ENCODE assay signal across 9 mouse cellular contexts in genomic region chr11:69070093-69070492, GRCm38 (mm10). TPM values are rescaled to one million over a fixed set of nuclear protein-coding genes. Genes with fewer than 3 reads are reported as not detected.
DNase-seq lines count a peak whose midpoint lies in the region; ATAC-seq lines count a peak whose summit lies in the region.
"Had no signal": no experiment of that assay in that cellular context is flagged by ENCODE, and none has a peak within 500 bp of the region (broad histone marks: within the 10 kb centered on the region; RNA-seq: fewer than 3 reads in every experiment).

No protein-coding gene starts in this region.

- peak overlapping the region; percentile 65 for H3K4me3 ChIP-seq in heart, embryonic 12.5 days
- H3K4me3 ChIP-seq in intestine, embryonic 14.5 days (ENCODE audit: low read depth, low read length), result peak overlapping the region; percentile 71
- peak overlapping the region; percentile 61 for H3K4me3 ChIP-seq in midbrain, embryonic 11.5 days (ENCODE audit: low read depth, low read length)

- H3K36me3 ChIP-seq in heart, embryonic 12.5 days, result no peaks in the 10 kb centered on the region
- H3K36me3 ChIP-seq in intestine, embryonic 14.5 days (ENCODE audit: control insufficient read depth, insufficient read depth, low read length), result no peaks in the 10 kb centered on the region
- no peaks in the 10 kb centered on the region for H3K36me3 ChIP-seq in midbrain, embryonic 11.5 days (ENCODE audit: control insufficient read depth, insufficient read depth, low read length)

- peak overlapping the region; percentile 76 for H3K4me2 ChIP-seq in heart, embryonic 12.5 days
- peak overlapping the region; percentile 71 for H3K4me2 ChIP-seq in intestine, embryonic 14.5 days (ENCODE audit: low read length)
- peak overlapping the region; percentile 91 for H3K4me2 ChIP-seq in midbrain, embryonic 11.5 days

- no peaks in the 10 kb centered on the region for H3K27me3 ChIP-seq in heart, embryonic 12.5 days (replicated peaks)
- no peaks in the 10 kb centered on the region for H3K27me3 ChIP-seq in intestine, embryonic 14.5 days (replicated peaks; ENCODE audit: control insufficient read depth, insufficient read depth, low read length)
- H3K27me3 ChIP-seq in midbrain, embryonic 11.5 days (ENCODE audit: control insufficient read depth, insufficient read depth, low read length), result no peaks in the 10 kb centered on the region
- H3K27me3 ChIP-seq: Patski had no signal

- H3K9ac ChIP-seq in heart, embryonic 12.5 days, result peak overlapping the region; percentile 78
- H3K9ac ChIP-seq in intestine, embryonic 14.5 days (ENCODE audit: low read length), result peak overlapping the region; percentile 77
- H3K9ac ChIP-seq in midbrain, embryonic 11.5 days (ENCODE audit: low read length), result peak overlapping the region; percentile 93

- DNase-seq in heart, adult 11 months, result no peak
- DNase-seq in embryo, embryonic 10.5 days (ENCODE audit: low spot score), result peak; percentile 72
- DNase-seq in intestine, embryonic 14.5 days (ENCODE audit: low spot score), result no peak
- DNase-seq in midbrain, embryonic 11.5 days (ENCODE audit: low spot score, missing footprints), result peak; percentile 94
- no peak for DNase-seq in natural killer cell, adult 2 months (ENCODE audit: low spot score in 2 of 2)
- no peak for DNase-seq in right cerebral cortex, postnatal 25 days
- DNase-seq in spleen, adult 18-20 months, result no peak

- 1% methylated on average over 13 of the region's 13 CpGs for WGBS in heart, embryonic 12.5 days
- WGBS in intestine, embryonic 14.5 days, result 1% methylated on average over 13 of the region's 13 CpGs
- WGBS in midbrain, embryonic 11.5 days, result under 1% methylated on average over 13 of the region's 13 CpGs

- ATAC-seq in heart, embryonic 12.5 days (ENCODE audit: insufficient number of reproducible peaks, low FRiP score), result no peak
- ATAC-seq in intestine, embryonic 14.5 days (replicated peaks; ENCODE audit: low FRiP score, low TSS enrichment, low read depth), result no peak
- ATAC-seq in midbrain, embryonic 11.5 days (ENCODE audit: low FRiP score), result peak; percentile 25

- peaks cover 36% of the 10 kb centered on the region for H3K4me1 ChIP-seq in heart, embryonic 12.5 days (replicated peaks)
- peaks cover 18% of the 10 kb centered on the region for H3K4me1 ChIP-seq in intestine, embryonic 14.5 days (replicated peaks; ENCODE audit: control insufficient read depth, insufficient read depth, low read length)
- H3K4me1 ChIP-seq in midbrain, embryonic 11.5 days (ENCODE audit: control insufficient read depth, insufficient read depth, low read length), result peaks cover 28% of the 10 kb centered on the region

- no peaks in the 10 kb centered on the region for H3K9me3 ChIP-seq in heart, embryonic 12.5 days (replicated peaks)
- no peaks in the 10 kb centered on the region for H3K9me3 ChIP-seq in intestine, embryonic 14.5 days (ENCODE audit: control insufficient read depth, low read length)
- no peaks in the 10 kb centered on the region for H3K9me3 ChIP-seq in midbrain, embryonic 11.5 days (ENCODE audit: control insufficient read depth, low read length)

- H3K27ac ChIP-seq in heart, embryonic 12.5 days (ENCODE audit: poor library complexity, severe bottlenecking), result peak overlapping the region; percentile 91
- peak overlapping the region; percentile 91 for H3K27ac ChIP-seq in intestine, embryonic 14.5 days (ENCODE audit: low read depth)
- peak overlapping the region; percentile 86 for H3K27ac ChIP-seq in midbrain, embryonic 11.5 days (ENCODE audit: low read depth, low read length)

RNA-seq across cellular contexts. Expression of gene Tmem107, which starts 0.5 kb away (rescaled TPM):
- 30.6 and 31.5 TPM in 2 replicates for polyA plus RNA-seq in heart, embryonic 12.5 days (2016; fragmentation: Nextera tagmentation; extraction: Ambion mirVana)
- 50.1 and 58.9 TPM in 2 replicates for polyA plus RNA-seq in intestine, embryonic 14.5 days (2014; fragmentation: Nextera tagmentation; extraction: Ambion mirVana)
- 53.5 and 57.7 TPM in 2 replicates for polyA plus RNA-seq in midbrain, embryonic 11.5 days (2014; fragmentation: Nextera tagmentation; extraction: Ambion mirVana)

RNA-seq across cellular contexts. Expression of gene Borcs6, which starts 10.6 kb away (rescaled TPM):
- polyA plus RNA-seq in heart, embryonic 12.5 days (2016; fragmentation: Nextera tagmentation; extraction: Ambion mirVana), result 10.7 and 13.6 TPM in 2 replicates
- polyA plus RNA-seq in intestine, embryonic 14.5 days (2014; fragmentation: Nextera tagmentation; extraction: Ambion mirVana), result 8.8 TPM in 2 replicates
- 8.8 and 9.8 TPM in 2 replicates for polyA plus RNA-seq in midbrain, embryonic 11.5 days (2014; fragmentation: Nextera tagmentation; extraction: Ambion mirVana)

RNA-seq across cellular contexts. Expression of gene Vamp2, which starts 18.2 kb away (rescaled TPM):
- polyA plus RNA-seq in heart, embryonic 12.5 days (2016; fragmentation: Nextera tagmentation; extraction: Ambion mirVana), result 97.2 and 100 TPM in 2 replicates
- polyA plus RNA-seq in intestine, embryonic 14.5 days (2014; fragmentation: Nextera tagmentation; extraction: Ambion mirVana), result 76.7 TPM in 2 replicates
- 72.4 and 73.5 TPM in 2 replicates for polyA plus RNA-seq in midbrain, embryonic 11.5 days (2014; fragmentation: Nextera tagmentation; extraction: Ambion mirVana)

RNA-seq across cellular contexts. Expression of gene Aurkb, which starts 24.6 kb away (rescaled TPM):
- polyA plus RNA-seq in heart, embryonic 12.5 days (2016; fragmentation: Nextera tagmentation; extraction: Ambion mirVana), result 79.4 and 85.9 TPM in 2 replicates
- polyA plus RNA-seq in intestine, embryonic 14.5 days (2014; fragmentation: Nextera tagmentation; extraction: Ambion mirVana), result 150 and 170 TPM in 2 replicates
- polyA plus RNA-seq in midbrain, embryonic 11.5 days (2014; fragmentation: Nextera tagmentation; extraction: Ambion mirVana), result 169 and 171 TPM in 2 replicates

RNA-seq across cellular contexts. Expression of gene Per1, which starts 24.9 kb away (rescaled TPM):
- polyA plus RNA-seq in heart, embryonic 12.5 days (2016; fragmentation: Nextera tagmentation; extraction: Ambion mirVana), result 9.4 and 9.8 TPM in 2 replicates
- polyA plus RNA-seq in intestine, embryonic 14.5 days (2014; fragmentation: Nextera tagmentation; extraction: Ambion mirVana), result 10.5 and 13.4 TPM in 2 replicates
- polyA plus RNA-seq in midbrain, embryonic 11.5 days (2014; fragmentation: Nextera tagmentation; extraction: Ambion mirVana), result 6.0 and 7.3 TPM in 2 replicates

Comparison
In these comparisons a context has a peak if more than half of its experiments do, and no peak if none do; other contexts are left out.
1. DNase-seq: peak in embryo, embryonic 10.5 days (single experiment) and midbrain, embryonic 11.5 days (single experiment); none in heart, adult 11 months (single experiment), intestine, embryonic 14.5 days (single experiment), natural killer cell, adult 2 months (0 of 2), right cerebral cortex, postnatal 25 days (single experiment) and spleen, adult 18-20 months (0 of 2).
2. Peak in every context shown above with its lines, with median percentiles within 50 percentile points of each other: H3K27ac ChIP-seq, H3K4me2 ChIP-seq, H3K4me3 ChIP-seq and H3K9ac ChIP-seq.